Mouse (Mus musculus) heart, embryonic 11.5 days (tissue): Measurements from ENCODE around the gene Cdhr2. TPM values are rescaled to one million over a fixed set of nuclear protein-coding genes. Genes with fewer than 3 reads are reported as not detected.

Experiments used
- ATAC-seq: fragments of 200-750 bp; cut with Nextera tagmentation; replicated peaks from 2 replicates; pipeline ENCODE4 v1.8.0; 2017; ENCODE audit warnings: moderate library complexity; ENCODE audit not compliant: insufficient number of reproducible peaks, low FRiP score, low TSS enrichment
- H3K27ac ChIP-seq: fragments of 300-500 bp; sonication (generic); 2 replicates; pipeline ENCODE4 v1.5.1; 2014; ENCODE audit warnings: mild to moderate bottlenecking, low read depth, low read length
- H3K27me3 ChIP-seq: fragments of 300-500 bp; sonication (generic); 2 replicates; pipeline ENCODE4 v1.6.1; 2014; ENCODE audit warnings: mild to moderate bottlenecking, low read length, mixed read lengths; ENCODE audit not compliant: control insufficient read depth, insufficient read depth
- H3K36me3 ChIP-seq: fragments of 300-500 bp; sonication (generic); 2 replicates; pipeline ENCODE4 v1.6.1; 2014; ENCODE audit warnings: mild to moderate bottlenecking, low read length, moderate library complexity, mixed read lengths; ENCODE audit not compliant: control insufficient read depth, insufficient read depth
- H3K4me1 ChIP-seq: fragments of 300-500 bp; sonication (generic); 2 replicates; pipeline ENCODE4 v1.6.1; 2014; ENCODE audit warnings: low read length; ENCODE audit not compliant: control insufficient read depth, insufficient read depth
- H3K4me2 ChIP-seq: fragments of 300-500 bp; sonication (generic); 2 replicates; pipeline ENCODE4 v1.6.1; 2014; ENCODE audit warnings: mild to moderate bottlenecking, moderate library complexity
- H3K4me3 ChIP-seq: fragments of 300-500 bp; sonication (generic); 2 replicates; pipeline ENCODE4 v1.5.1; 2014; ENCODE audit warnings: low read depth, low read length
- H3K9ac ChIP-seq: fragments of 300-500 bp; sonication (generic); 2 replicates; pipeline ENCODE4 v1.6.1; 2014; ENCODE audit warnings: mild to moderate bottlenecking, low read depth, low read length, moderate library complexity
- H3K9me3 ChIP-seq: fragments of 300-500 bp; sonication (generic); replicated peaks from 2 replicates; pipeline ENCODE4 v1.6.1; 2016; ENCODE audit warnings: low read length; ENCODE audit not compliant: control insufficient read depth
- WGBS: fragments of 180-500 bp; shearing (Covaris S2); extraction: QIAGEN DNeasy Blood & Tissue Kit; methylation state at CpG from one replicate; pipeline ENCODE4 v1.1.7; 2014; ENCODE audit not compliant: insufficient replicate concordance; 5-methylcytosine and 5-hydroxymethylcytosine counted together
- polyA plus RNA-seq: library from polyadenylated mRNA; unstranded; fragments of >200 nt; fragmentation: Nextera tagmentation; extraction: Ambion mirVana; gene quantifications from 2 replicates; pipeline ENCODE4 v1.2.1, GENCODE M21; 2014

Cdhr2 gene
- polyA plus RNA-seq, 1 experiment from 2014 or later = 0.04 TPM

- peaks cover 35% of the 10 kb centered on the region for H3K4me1 ChIP-seq
- H3K4me2 ChIP-seq = peak overlapping the region; percentile 84
- peak overlapping the region; percentile 96 for H3K9ac ChIP-seq
- under 1% methylated on average over 75 of the region's 82 CpGs for WGBS
- ATAC-seq = peak; percentile 89
- peak overlapping the region; percentile 97 for H3K4me3 ChIP-seq
- no peaks in the 10 kb centered on the region for H3K9me3 ChIP-seq
- H3K27ac ChIP-seq = peak overlapping the region; percentile 98
- no peaks in the 10 kb centered on the region for H3K27me3 ChIP-seq
- H3K36me3 ChIP-seq = peaks cover 12% of the 10 kb centered on the region
Observed at GRCm38 (mm10) chr13:54687575-54688424, 13.5 kb upstream of the Cdhr2 start.

DNA sequence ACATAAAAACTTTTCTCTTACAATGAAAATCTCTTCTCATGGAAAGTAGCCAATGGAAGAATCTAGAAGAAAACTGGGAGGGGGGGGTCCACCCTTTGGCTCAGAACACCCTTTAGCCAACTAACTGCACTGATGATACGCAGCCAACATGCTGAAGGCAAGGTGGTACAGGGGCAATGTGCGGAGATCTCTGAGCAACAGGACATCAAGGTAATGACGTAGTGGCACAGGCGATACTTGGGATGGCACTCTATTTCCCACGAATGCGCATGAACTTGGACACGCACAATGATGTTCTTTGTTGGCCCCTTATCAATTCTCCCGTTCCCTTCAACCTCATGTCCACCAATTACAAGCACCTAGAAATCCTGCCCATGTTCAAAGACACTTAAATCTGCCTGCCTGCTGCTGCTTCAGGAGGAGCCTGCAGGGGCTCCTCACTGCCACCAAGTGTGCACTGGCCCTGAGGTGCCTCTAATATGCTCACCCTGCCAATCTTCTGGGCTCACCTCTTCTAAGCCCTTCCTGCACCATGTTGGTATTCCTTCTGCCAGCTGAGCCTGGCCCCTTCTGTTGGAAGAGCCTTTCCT is 11.0 kb upstream of the Cdhr2 start:
- H3K4me1 ChIP-seq = peaks cover 26% of the 10 kb centered on the region
- WGBS = 87% methylated on average over 8 of the region's 8 CpGs
- H3K36me3 ChIP-seq = no peaks in the 10 kb centered on the region
- H3K27me3 ChIP-seq = no peaks in the 10 kb centered on the region
- H3K27ac ChIP-seq = no peak overlapping the region; the same call in 1 of the 2 replicates
- no peak for ATAC-seq
- H3K4me2 ChIP-seq = no peak overlapping the region
- H3K9ac ChIP-seq = peak overlapping the region; percentile 22; the same call in 1 of the 2 replicates
- H3K9me3 ChIP-seq = no peaks in the 10 kb centered on the region
- no peak overlapping the region for H3K4me3 ChIP-seq

GRCm38 (mm10) chr13:54691737-54692136 is 9.5 kb upstream of the Cdhr2 start:
- Histone ChIP-seq H3K4me1 (peaks cover 17% of the 10 kb centered on the region), H3K9ac (peak overlapping the region; percentile 93; the same call in 1 of the 2 replicates)
- no peak for ATAC-seq

DNA sequence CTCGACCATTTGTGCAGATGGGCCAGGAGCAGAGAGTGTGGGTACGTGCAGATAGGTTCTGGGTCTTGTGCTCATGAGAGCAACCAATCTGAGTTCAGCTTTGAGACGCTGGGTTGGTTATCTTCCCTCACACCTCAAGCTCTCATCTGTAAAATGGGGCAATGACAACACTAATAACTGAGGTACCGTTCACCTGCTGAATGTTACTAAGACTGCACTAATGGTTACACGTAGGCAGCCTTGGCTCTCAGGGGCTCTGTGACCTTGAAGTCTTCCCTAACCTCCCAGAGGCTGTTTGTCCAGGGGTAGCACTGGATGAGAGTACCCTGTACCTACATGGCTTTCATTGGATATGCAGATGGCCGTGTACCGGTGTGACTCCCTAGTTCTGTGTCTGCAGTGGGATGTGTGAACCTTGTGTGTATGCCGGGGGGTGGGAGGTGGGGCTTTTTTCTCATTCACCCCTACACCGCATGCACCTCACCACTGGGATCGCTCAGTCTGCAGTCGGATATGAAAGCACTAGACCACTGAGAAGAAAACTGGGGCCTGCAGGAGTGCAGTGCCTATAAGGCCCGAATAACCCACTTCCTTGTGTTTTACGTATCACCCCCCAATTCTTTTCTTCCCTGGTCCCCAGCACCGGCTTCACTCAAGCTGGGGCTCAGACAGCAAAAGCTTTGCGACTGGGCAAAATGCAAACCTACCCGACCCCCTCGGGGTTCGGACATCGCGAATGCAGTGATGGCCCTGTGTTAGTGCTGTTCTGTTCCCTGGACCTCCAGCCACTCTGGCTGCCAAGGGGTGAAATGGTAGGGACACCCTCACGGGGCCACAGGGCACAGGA is 8.3 kb upstream of the Cdhr2 start:
- peak overlapping the region; percentile 93 for H3K9ac ChIP-seq

More at GRCm38 (mm10) chr13:54691737-54692136, 9.5 kb upstream of the Cdhr2 start:
- peak overlapping the region; percentile 84 for H3K4me2 ChIP-seq
- no peaks in the 10 kb centered on the region for H3K36me3 ChIP-seq
- no peaks in the 10 kb centered on the region for H3K9me3 ChIP-seq
- H3K27ac ChIP-seq = no peak overlapping the region
- no peaks in the 10 kb centered on the region for H3K27me3 ChIP-seq
- no peak overlapping the region for H3K4me3 ChIP-seq

GRCm38 (mm10) chr13:54693558-54694347 is 7.5 kb upstream of the Cdhr2 start, which contains the start of gene Rnf44:
TSS of gene Rnf44 (minus strand) at chr13:54693907.
- Histone ChIP-seq H3K9ac (peak within 1 kb of the TSS; percentile 93), H3K27me3 (no peaks in the 10 kb centered on the region)
- under 1% methylated on average over 90 of the region's 92 CpGs for whole genome bisulfite sequencing

More for the DNA sequence above, 8.3 kb upstream of the Cdhr2 start:
- WGBS = 10% methylated on average over 21 of the region's 21 CpGs
- Histone ChIP-seq H3K27me3 (no peaks in the 10 kb centered on the region), H3K36me3 (no peaks in the 10 kb centered on the region), H3K9me3 (no peaks in the 10 kb centered on the region), H3K4me1 (peaks cover 17% of the 10 kb centered on the region), H3K27ac (peak overlapping the region; percentile 97), H3K4me2 (peak overlapping the region; percentile 84), H3K4me3 (peak overlapping the region; percentile 85)
- no peak for ATAC-seq

GRCm38 (mm10) chr13:54694348-54695060 is 6.8 kb upstream of the Cdhr2 start:
- 15% methylated on average over 26 of the region's 26 CpGs for WGBS
- Histone ChIP-seq H3K4me1 (peaks cover 10% of the 10 kb centered on the region), H3K4me3 (peak overlapping the region; percentile 85), H3K9me3 (no peaks in the 10 kb centered on the region), H3K36me3 (no peaks in the 10 kb centered on the region), H3K9ac (peak overlapping the region; percentile 93), H3K27ac (peak overlapping the region; percentile 97), H3K27me3 (no peaks in the 10 kb centered on the region), H3K4me2 (peak overlapping the region; percentile 63)
- peak; percentile 74 for ATAC-seq

More at GRCm38 (mm10) chr13:54693558-54694347, 7.5 kb upstream of the Cdhr2 start, which contains the start of gene Rnf44:
- H3K36me3 ChIP-seq = no peaks in the 10 kb centered on the region
- peak; percentile 98 for ATAC-seq
- H3K4me1 ChIP-seq = peaks cover 12% of the 10 kb centered on the region
- peak within 1 kb of the TSS; percentile 97 for H3K27ac ChIP-seq
- H3K9me3 ChIP-seq = no peaks in the 10 kb centered on the region
- H3K4me3 ChIP-seq = peak within 1 kb of the TSS; percentile 85
- peak within 1 kb of the TSS; percentile 84 for H3K4me2 ChIP-seq

DNA sequence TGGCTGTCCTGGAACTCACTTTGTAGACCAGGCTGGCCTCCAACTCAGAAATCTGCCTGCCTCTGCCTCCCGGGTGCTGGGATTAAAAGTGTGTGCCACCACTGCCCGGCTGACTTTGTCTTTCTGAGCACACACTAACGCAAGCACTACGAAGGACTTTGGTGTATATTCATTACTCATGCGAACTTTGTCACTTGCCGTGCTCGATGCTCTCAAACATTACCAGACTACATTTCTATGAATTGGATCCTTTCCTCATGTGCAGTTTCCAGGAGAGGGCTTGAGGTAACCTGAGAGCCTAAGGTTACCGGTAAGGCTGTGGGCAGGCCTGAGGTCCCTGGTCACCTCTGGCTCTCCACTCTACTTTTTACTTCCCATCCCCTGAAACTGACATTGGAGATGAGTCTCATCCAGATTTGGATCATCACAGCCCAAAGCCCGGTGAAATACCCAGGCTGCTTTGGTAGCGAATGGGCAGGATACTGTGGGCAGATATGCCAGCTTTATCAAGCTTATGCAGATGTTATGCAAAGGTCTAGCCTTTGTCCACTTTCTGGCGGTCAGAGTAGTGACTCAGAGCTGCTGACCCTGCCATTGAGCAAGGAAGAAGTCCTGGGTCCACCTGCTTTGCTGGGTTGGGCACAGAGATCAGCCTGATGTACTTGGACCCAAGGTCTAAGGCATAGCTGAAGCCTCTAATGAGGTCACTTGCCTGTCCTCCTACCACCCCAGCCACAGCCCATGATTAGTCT is 5.6 kb upstream of the Cdhr2 start:
- WGBS = 83% methylated on average over 11 of the region's 11 CpGs
- ATAC-seq = no peak
- no peak overlapping the region for H3K4me3 ChIP-seq

More for the DNA sequence above, 5.6 kb upstream of the Cdhr2 start:
- no peaks in the 10 kb centered on the region for H3K9me3 ChIP-seq
- H3K27me3 ChIP-seq = no peaks in the 10 kb centered on the region
- no peak overlapping the region for H3K4me2 ChIP-seq
- no peaks in the 10 kb centered on the region for H3K36me3 ChIP-seq
- H3K27ac ChIP-seq = no peak overlapping the region
- H3K4me1 ChIP-seq = peaks cover 10% of the 10 kb centered on the region
- no peak overlapping the region for H3K9ac ChIP-seq
